Mouse (Mus musculus) midbrain, embryonic 11.5 days (tissue): ENCODE measurements around the gene Gal3st1. TPM values are rescaled to one million over a fixed set of nuclear protein-coding genes. Genes with fewer than 3 reads are reported as not detected.
"Not testable (repeated sequence)": the region's sequence is repeated elsewhere in the genome, so short reads cannot be mapped to it uniquely, and the experiment has no call there.

ENCODE experiments used
- ATAC-seq: fragments of 200-750 bp; cut with Nextera tagmentation; 2 replicates; pipeline ENCODE4 v1.8.0; 2017; ENCODE audit warnings: moderate TSS enrichment, moderate library complexity; ENCODE audit not compliant: low FRiP score
- DNase-seq: peaks from one replicate; pipeline ENCODE4 v3.0.0; 2015; ENCODE audit warnings: low spot score; ENCODE audit errors: missing footprints
- H3K27ac ChIP-seq: fragments of 300-500 bp; sonication (generic); 2 replicates; pipeline ENCODE4 v1.5.1; 2014; ENCODE audit warnings: low read depth, low read length
- H3K27me3 ChIP-seq: fragments of 300-500 bp; sonication (generic); 2 replicates; pipeline ENCODE4 v1.6.1; 2014; ENCODE audit warnings: mild to moderate bottlenecking, low read length, moderate library complexity, mixed read lengths; ENCODE audit not compliant: control insufficient read depth, insufficient read depth
- H3K36me3 ChIP-seq: fragments of 300-500 bp; sonication (generic); 2 replicates; pipeline ENCODE4 v1.6.1; 2014; ENCODE audit warnings: mild to moderate bottlenecking, low read length, moderate library complexity, mixed read lengths; ENCODE audit not compliant: control insufficient read depth, insufficient read depth
- H3K4me1 ChIP-seq: fragments of 300-500 bp; sonication (generic); 2 replicates; pipeline ENCODE4 v1.6.1; 2014; ENCODE audit warnings: low read length; ENCODE audit not compliant: control insufficient read depth, insufficient read depth
- H3K4me2 ChIP-seq: fragments of 300-500 bp; sonication (generic); 2 replicates; pipeline ENCODE4 v1.6.1; 2014; ENCODE audit warnings: mild to moderate bottlenecking, moderate library complexity
- H3K4me3 ChIP-seq: fragments of 300-500 bp; sonication (generic); 2 replicates; pipeline ENCODE4 v1.5.1; 2014; ENCODE audit warnings: low read depth, low read length
- H3K9ac ChIP-seq: fragments of 300-500 bp; sonication (generic); 2 replicates; pipeline ENCODE4 v1.6.1; 2014; ENCODE audit warnings: low read length
- H3K9me3 ChIP-seq: fragments of 300-500 bp; sonication (generic); 2 replicates; pipeline ENCODE4 v1.6.1; 2016; ENCODE audit warnings: low read length; ENCODE audit not compliant: control insufficient read depth
- WGBS: fragments of 180-500 bp; shearing (Covaris S2); extraction: QIAGEN DNeasy Blood & Tissue Kit; methylation state at CpG from one replicate; pipeline ENCODE4 v1.1.7; 2014; 5-methylcytosine and 5-hydroxymethylcytosine counted together
- polyA plus RNA-seq: library from polyadenylated mRNA; unstranded; fragments of >200 nt; fragmentation: Nextera tagmentation; extraction: Ambion mirVana; gene quantifications from 2 replicates; pipeline ENCODE4 v1.2.1, GENCODE M21; 2014

Gal3st1 gene
- polyA plus RNA-seq, 1 experiment from 2014 or later: not detected

GRCm38 (mm10) chr11:4022111-4022510, 38.7 kb downstream of the Gal3st1 start:
- H3K4me2 ChIP-seq, H3K4me1 ChIP-seq, ATAC-seq, H3K27ac ChIP-seq, H3K9ac ChIP-seq, H3K36me3 ChIP-seq, H3K9me3 ChIP-seq, H3K27me3 ChIP-seq, H3K4me3 ChIP-seq, DNase-seq: not testable (repeated sequence)
- 93% methylated on average over 13 of the region's 13 CpGs for WGBS

GRCm38 (mm10) chr11:4023321-4023720, 39.9 kb downstream of the Gal3st1 start:
- H3K27me3 ChIP-seq: no peaks in the 10 kb centered on the region
- H3K4me1 ChIP-seq: no peaks in the 10 kb centered on the region
- no peak overlapping the region for H3K9ac ChIP-seq
- H3K4me3 ChIP-seq: no peak overlapping the region
- DNase-seq (no peak), ATAC-seq (no peak)
- H3K9me3 ChIP-seq: no peaks in the 10 kb centered on the region
- H3K4me2 ChIP-seq: no peak overlapping the region
- 83% methylated on average over 2 of the region's 2 CpGs for WGBS
- no peak overlapping the region for H3K27ac ChIP-seq
- no peaks in the 10 kb centered on the region for H3K36me3 ChIP-seq

DNA sequence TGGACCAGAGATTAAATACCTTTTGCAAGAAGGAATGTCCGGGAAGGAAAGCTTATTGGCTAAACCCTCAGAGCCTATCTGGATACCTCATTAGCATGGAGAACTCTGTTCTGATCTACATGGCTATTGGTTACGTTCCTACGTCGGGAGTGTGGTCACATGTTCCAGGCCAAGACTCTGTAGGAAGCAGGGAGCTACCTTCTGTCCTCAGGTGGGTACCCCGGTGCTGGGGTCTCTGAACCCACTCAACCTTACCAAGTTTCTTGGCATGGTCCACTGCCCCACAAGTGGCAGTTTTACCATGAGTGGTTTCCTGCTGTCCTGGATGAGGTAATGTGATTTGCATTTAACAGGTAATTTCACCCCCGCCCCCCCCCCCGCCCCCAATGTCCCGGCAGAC, 43.6 kb downstream of the Gal3st1 start:
- H3K4me2 ChIP-seq: no peak overlapping the region
- H3K9me3 ChIP-seq: no peaks in the 10 kb centered on the region
- H3K36me3 ChIP-seq: no peaks in the 10 kb centered on the region
- H3K4me1 ChIP-seq: no peaks in the 10 kb centered on the region
- ATAC-seq (no peak), DNase-seq (no peak)
- no peak overlapping the region for H3K4me3 ChIP-seq
- H3K27me3 ChIP-seq: no peaks in the 10 kb centered on the region
- H3K9ac ChIP-seq: no peak overlapping the region
- H3K27ac ChIP-seq: no peak overlapping the region
- 83% methylated on average over 8 of the region's 8 CpGs for WGBS

- H3K27me3 ChIP-seq: no peaks in the 10 kb centered on the region
- no peak for DNase-seq
- no peak overlapping the region for H3K4me2 ChIP-seq
- WGBS: 81% methylated on average over 9 of the region's 9 CpGs
- no peak overlapping the region for H3K27ac ChIP-seq
- H3K9ac ChIP-seq: no peak overlapping the region
- no peaks in the 10 kb centered on the region for H3K9me3 ChIP-seq
- no peak for ATAC-seq
- no peaks in the 10 kb centered on the region for H3K36me3 ChIP-seq
- H3K4me3 ChIP-seq: no peak overlapping the region
- no peaks in the 10 kb centered on the region for H3K4me1 ChIP-seq
These were observed 44.3 kb downstream of the Gal3st1 start for GRCm38 (mm10) chr11:4027561-4028334.

DNA sequence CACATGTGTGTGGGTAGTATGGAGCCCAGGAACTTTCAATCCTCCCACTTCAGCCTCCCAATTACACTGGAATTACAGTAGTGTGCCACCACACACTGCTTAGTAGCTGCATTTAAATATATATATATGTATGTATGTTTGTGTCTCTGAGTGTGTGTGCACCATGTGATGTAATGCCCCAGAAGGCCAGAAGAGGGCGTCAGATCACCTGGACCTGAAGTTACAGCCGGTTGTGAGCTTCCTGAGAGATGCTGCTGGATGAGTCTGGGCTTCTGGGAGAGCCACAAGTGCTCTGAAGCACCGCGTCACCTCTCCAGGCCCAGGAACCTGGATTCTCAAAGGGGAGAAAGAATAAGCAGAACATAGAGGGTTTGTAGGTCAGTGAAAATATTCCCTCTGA, 45.9 kb downstream of the Gal3st1 start:
- Histone ChIP-seq H3K4me3 (no peak overlapping the region), H3K27ac (no peak overlapping the region), H3K4me1 (no peaks in the 10 kb centered on the region), H3K9ac (no peak overlapping the region), H3K4me2 (no peak overlapping the region), H3K27me3 (no peaks in the 10 kb centered on the region), H3K9me3 (no peaks in the 10 kb centered on the region), H3K36me3 (no peaks in the 10 kb centered on the region)
- ATAC-seq: no peak
- DNase-seq: no peak
- WGBS: 68% methylated on average over 4 of the region's 4 CpGs

DNA sequence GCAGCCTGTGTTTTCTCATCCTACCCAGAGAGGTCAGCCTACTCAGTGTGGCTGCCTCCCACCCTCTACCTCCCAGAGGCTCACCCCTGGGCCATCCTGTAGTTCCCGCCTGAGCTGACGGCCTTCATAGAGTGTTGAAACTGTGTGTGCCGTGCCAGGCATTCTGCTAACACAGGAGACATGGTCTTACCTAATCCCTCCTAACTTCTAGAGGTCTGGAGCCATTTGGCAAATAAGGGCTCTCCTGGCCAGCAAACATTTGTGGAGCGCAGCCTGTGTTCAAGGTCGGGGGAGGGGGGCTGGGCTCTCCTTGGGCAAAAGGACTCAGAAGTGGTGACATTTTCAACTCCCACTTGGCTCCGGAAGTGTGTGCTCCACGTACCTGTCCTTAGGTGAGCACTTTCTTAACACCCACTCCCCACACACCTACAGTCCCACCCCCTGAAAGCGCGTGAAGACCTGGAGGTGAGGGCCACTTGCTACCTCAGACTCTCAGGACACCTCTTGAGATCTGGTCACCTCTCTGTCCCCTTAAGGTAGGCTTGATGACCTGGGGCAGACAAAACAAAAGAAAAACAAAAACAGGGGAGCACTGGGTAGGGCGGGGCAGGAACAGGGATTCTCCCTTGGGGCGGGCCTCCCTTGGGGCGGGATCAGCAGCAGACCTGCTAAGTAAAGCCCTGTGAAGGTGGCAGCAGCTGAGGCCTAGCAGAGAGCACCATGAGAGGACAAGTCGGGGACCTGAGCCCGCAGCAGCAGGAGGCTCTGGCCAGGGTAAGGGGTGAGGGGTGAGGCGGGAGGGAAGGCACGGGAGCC, 47.9 kb downstream of the Gal3st1 start, which contains the start of gene Sec14l4:
Sec14l4 (plus strand) TSS at position 337 of the 816 bp plus-strand sequence.
- Histone ChIP-seq H3K4me2 (no peak within 1 kb of the TSS), H3K36me3 (no peaks in the 10 kb centered on the region), H3K4me1 (no peaks in the 10 kb centered on the region), H3K4me3 (no peak within 1 kb of the TSS), H3K9me3 (no peaks in the 10 kb centered on the region), H3K27ac (no peak within 1 kb of the TSS), H3K9ac (no peak within 1 kb of the TSS), H3K27me3 (no peaks in the 10 kb centered on the region)
- WGBS: 40% methylated on average over 16 of the region's 16 CpGs
- ATAC-seq (no peak), DNase-seq (no peak)

DNA sequence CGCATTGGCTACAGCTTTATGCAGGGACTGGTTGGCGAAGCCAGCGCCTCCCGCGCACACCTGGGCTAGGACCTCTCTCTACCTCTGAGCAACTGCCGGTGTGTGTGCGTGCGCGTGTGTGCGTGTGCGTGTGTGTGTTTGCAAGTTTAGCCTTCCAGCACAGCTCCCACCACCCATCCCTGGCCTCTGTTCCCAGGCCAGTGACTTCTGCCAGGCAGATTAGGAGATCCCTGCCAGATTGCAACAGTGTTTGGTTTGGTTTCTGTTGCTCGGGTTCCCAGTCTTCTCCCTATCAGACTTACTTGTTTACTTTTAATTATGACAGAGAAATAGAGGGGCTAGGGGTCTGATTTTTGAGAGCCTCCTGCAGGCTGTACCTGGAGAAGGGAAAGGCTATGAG, 48.5 kb downstream of the Gal3st1 start:
- Histone ChIP-seq H3K4me1 (no peaks in the 10 kb centered on the region), H3K9ac (no peak overlapping the region), H3K27me3 (no peaks in the 10 kb centered on the region), H3K4me3 (no peak overlapping the region), H3K27ac (no peak overlapping the region), H3K9me3 (no peaks in the 10 kb centered on the region), H3K36me3 (no peaks in the 10 kb centered on the region), H3K4me2 (no peak overlapping the region)
- 34% methylated on average over 12 of the region's 12 CpGs for WGBS
- ATAC-seq (no peak), DNase-seq (no peak)

DNA sequence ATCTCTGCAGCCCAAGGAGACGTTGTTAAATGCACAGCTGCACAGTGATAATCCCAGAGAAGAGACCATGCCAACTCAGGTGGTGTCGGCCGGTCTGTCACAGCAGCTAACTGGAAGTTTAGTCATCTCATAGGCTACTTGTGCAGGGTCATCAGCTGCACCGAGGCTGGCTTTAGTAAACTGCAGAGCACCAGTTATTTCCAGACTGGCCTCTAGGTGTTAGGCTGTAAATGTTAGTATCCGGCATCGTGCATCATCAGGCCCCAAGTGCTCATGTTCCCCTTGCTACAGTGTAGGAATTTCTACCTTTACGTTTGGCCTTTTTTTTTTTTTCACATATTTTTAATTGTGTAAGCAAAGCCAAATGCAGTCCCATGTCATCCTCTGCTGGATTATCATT, 50.0 kb downstream of the Gal3st1 start:
- no peak for DNase-seq
- WGBS: 71% methylated on average over 7 of the region's 7 CpGs

GRCm38 (mm10) chr11:4034169-4034568, 50.7 kb downstream of the Gal3st1 start:
- DNase-seq (no peak), ATAC-seq (no peak)
- Histone ChIP-seq H3K4me3 (no peak overlapping the region), H3K27ac (no peak overlapping the region), H3K4me1 (no peaks in the 10 kb centered on the region), H3K36me3 (no peaks in the 10 kb centered on the region), H3K4me2 (no peak overlapping the region), H3K9me3 (no peaks in the 10 kb centered on the region), H3K9ac (no peak overlapping the region), H3K27me3 (no peaks in the 10 kb centered on the region)
- 88% methylated on average over 4 of the region's 4 CpGs for WGBS

More for the DNA sequence above, 50.0 kb downstream of the Gal3st1 start:
- ATAC-seq: no peak
- Histone ChIP-seq H3K9me3 (no peaks in the 10 kb centered on the region), H3K4me1 (no peaks in the 10 kb centered on the region), H3K9ac (no peak overlapping the region), H3K36me3 (no peaks in the 10 kb centered on the region), H3K4me3 (no peak overlapping the region), H3K27me3 (no peaks in the 10 kb centered on the region), H3K27ac (no peak overlapping the region), H3K4me2 (no peak overlapping the region)
